9 mouse cellular contexts compared by ENCODE assay signal in the genomic region with DNA sequence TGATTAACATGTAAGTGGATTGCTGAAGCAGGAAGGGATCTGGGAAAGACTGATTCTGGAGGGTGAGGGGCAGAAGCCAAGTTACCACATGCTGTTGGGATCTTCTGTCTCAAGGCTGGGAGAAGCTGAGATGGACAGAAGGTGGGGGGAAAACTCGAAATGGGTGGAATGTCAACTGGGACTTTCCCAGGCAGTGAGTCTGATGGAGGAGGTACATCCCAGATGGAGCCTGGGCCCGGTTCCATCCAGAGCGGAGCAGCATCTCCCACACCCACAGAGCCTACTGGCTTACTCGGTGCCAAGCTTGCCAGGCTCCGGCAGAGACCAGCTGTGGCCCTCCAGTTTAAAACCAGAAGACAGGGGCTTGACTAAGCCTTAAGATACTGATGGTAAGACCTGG. TPM values are rescaled to one million over a fixed set of nuclear protein-coding genes. Genes with fewer than 3 reads are reported as not detected.
A peak's percentile ranks its signal among the peaks of the same experiment; 100 is the strongest.
DNase-seq lines count a peak whose midpoint lies in the region; ATAC-seq lines count a peak whose summit lies in the region.
"Had no signal": no experiment of that assay in that cellular context is flagged by ENCODE, and none has a peak within 500 bp of the region (broad histone marks: within the 10 kb centered on the region; RNA-seq: fewer than 3 reads in every experiment).

No protein-coding gene starts in this region.

- peak; percentile 84 for ATAC-seq in cerebellum, adult (ENCODE audit: insufficient number of reproducible peaks, low FRiP score, low TSS enrichment)
- peak; percentile 49; the same call in 1 of the 2 replicates for ATAC-seq in stomach, embryonic 16.5 days (ENCODE audit: insufficient read depth, low FRiP score)
- no peak for ATAC-seq in inflammation-experienced regulatory T-cells, adult 6 months

- H3K4me3 ChIP-seq in stomach, embryonic 16.5 days (replicated peaks; ENCODE audit: low read length) = no peak overlapping the region
- H3K4me3 ChIP-seq: heart, embryonic 15.5 days; myocyte had no signal

- H3K9me3 ChIP-seq in stomach, embryonic 16.5 days (replicated peaks; ENCODE audit: control insufficient read depth, low read length) = no peaks in the 10 kb centered on the region
- H3K9me3 ChIP-seq: heart, embryonic 15.5 days had no signal

- DNase-seq in NIH3T3 (ENCODE audit: low read depth) = peak; percentile 75
- DNase-seq in gastrocnemius, postnatal 14 days = peak; percentile 70
- DNase-seq in left cerebral cortex, adult 18-20 months (ENCODE audit: low spot score in 2 of 2) = peak; percentile 79 to 80
- no peak for DNase-seq in ovary, postnatal 10 days (ENCODE audit: low spot score)

- peak overlapping the region; percentile 14; the same call in 1 of the 2 replicates for H3K27ac ChIP-seq in stomach, embryonic 16.5 days (ENCODE audit: low read length)
- H3K27ac ChIP-seq: heart, embryonic 15.5 days had no signal

- H3K4me2 ChIP-seq in stomach, embryonic 16.5 days (ENCODE audit: low read depth, low read length) = no peak overlapping the region
- H3K4me2 ChIP-seq: heart, embryonic 15.5 days had no signal

- H3K27me3 ChIP-seq in stomach, embryonic 16.5 days (ENCODE audit: control insufficient read depth, insufficient read depth, low read length) = no peaks in the 10 kb centered on the region
- H3K27me3 ChIP-seq: heart, embryonic 15.5 days had no signal

- peaks cover 3% of the 10 kb centered on the region; the same call in 1 of the 2 replicates for H3K4me1 ChIP-seq in stomach, embryonic 16.5 days (ENCODE audit: control insufficient read depth, insufficient read depth, low read length)

- no peaks in the 10 kb centered on the region for H3K36me3 ChIP-seq in stomach, embryonic 16.5 days (ENCODE audit: control insufficient read depth, insufficient read depth, low read length)

- H3K9ac ChIP-seq in stomach, embryonic 16.5 days (ENCODE audit: low read length) = no peak overlapping the region
- H3K9ac ChIP-seq: heart, embryonic 15.5 days had no signal

- WGBS in stomach, embryonic 16.5 days = 73% methylated on average over 5 of the region's 5 CpGs

- intact Hi-C loops in gastrocnemius, postnatal 14 days (cut with DNase I; ENCODE audit: low total_unique reads) = loop anchor here (5.0 kb wide), 1 partner anchor 54 kb away; no protein-coding TSS in a partner anchor

RNA-seq across cellular contexts. Expression of a gene that starts 33.4 kb away (rescaled TPM):
- total RNA-seq in gastrocnemius, postnatal 14 days (2021) = not detected
- total RNA-seq in left cerebral cortex, adult 18-20 months (2021) = not detected
- not detected in 2 replicates for polyA plus RNA-seq in stomach, embryonic 16.5 days (2015; fragmentation: Nextera tagmentation; extraction: Ambion mirVana)
- polyA plus RNA-seq in inflammation-experienced regulatory T-cells, adult 6 months (2017; shearing (Covaris generic)) = 10 to 100 TPM in 1 of 3 experiments, 1 to 10 TPM in 2; 5.3 to 31.6 (median 6.0) TPM

RNA-seq across cellular contexts. Expression of a gene that starts 52.3 kb away (rescaled TPM):
- 10 to 100 TPM; 15.2 to 17.7 TPM for total RNA-seq in gastrocnemius, postnatal 14 days (2021)
- total RNA-seq in left cerebral cortex, adult 18-20 months (2021) = 1 to 10 TPM; 6.8 to 8.5 TPM
- 17.0 and 18.1 TPM in 2 replicates for polyA plus RNA-seq in stomach, embryonic 16.5 days (2015; fragmentation: Nextera tagmentation; extraction: Ambion mirVana)
- 1 to 10 TPM in 1 of 3 experiments, not detected in 2; 1.0 TPM for polyA plus RNA-seq in inflammation-experienced regulatory T-cells, adult 6 months (2017; shearing (Covaris generic))

RNA-seq across cellular contexts. Expression of a gene that starts 57.8 kb away (rescaled TPM):
- 1 to 10 TPM; 3.7 to 4.2 TPM for total RNA-seq in gastrocnemius, postnatal 14 days (2021)
- under 1 TPM; 0.14 to 0.23 TPM for total RNA-seq in left cerebral cortex, adult 18-20 months (2021)
- 1.6 and 1.8 TPM in 2 replicates for polyA plus RNA-seq in stomach, embryonic 16.5 days (2015; fragmentation: Nextera tagmentation; extraction: Ambion mirVana)
- not detected for polyA plus RNA-seq in inflammation-experienced regulatory T-cells, adult 6 months (2017; shearing (Covaris generic))
